Mouse (Mus musculus): ENCODE results near the gene Gm9887. TPM values are rescaled to one million over a fixed set of nuclear protein-coding genes. Genes with fewer than 3 reads are reported as not detected.

Gm9887 gene
- polyA plus RNA-seq, 1 experiment from 2014 or later = 0.80 TPM

GRCm38 (mm10) chr12:69413303-69413702, 41.0 kb upstream of the Gm9887 start:
- H3K27me3 ChIP-seq (ENCODE audit: control insufficient read depth, insufficient read depth, low read length) = no peaks in the 10 kb centered on the region
- H3K27ac ChIP-seq (ENCODE audit: low read depth, low read length) = no peak overlapping the region
- ATAC-seq (replicated peaks; ENCODE audit: low FRiP score) = no peak
- 84% methylated on average over 3 of the region's 3 CpGs for WGBS
- no peaks in the 10 kb centered on the region for H3K36me3 ChIP-seq (ENCODE audit: control insufficient read depth, insufficient read depth, low read length)
- H3K9ac ChIP-seq (ENCODE audit: low read length) = no peak overlapping the region
- H3K4me2 ChIP-seq (ENCODE audit: low read depth, low read length, severe bottlenecking) = no peak overlapping the region
- H3K4me1 ChIP-seq (replicated peaks; ENCODE audit: control insufficient read depth, insufficient read depth, low read length) = no peaks in the 10 kb centered on the region
- no peaks in the 10 kb centered on the region for H3K9me3 ChIP-seq (ENCODE audit: control insufficient read depth, low read length)
- no peak for DNase-seq (ENCODE audit: low spot score)
- no peak overlapping the region for H3K4me3 ChIP-seq (ENCODE audit: low read depth, low read length)

GRCm38 (mm10) chr12:69411936-69412335, 39.7 kb upstream of the Gm9887 start:
- Histone ChIP-seq H3K9me3 (ENCODE audit: control insufficient read depth, low read length) (no peaks in the 10 kb centered on the region), H3K9ac (ENCODE audit: low read length) (no peak overlapping the region), H3K27me3 (ENCODE audit: control insufficient read depth, insufficient read depth, low read length) (no peaks in the 10 kb centered on the region), H3K4me1 (replicated peaks; ENCODE audit: control insufficient read depth, insufficient read depth, low read length) (no peaks in the 10 kb centered on the region), H3K36me3 (ENCODE audit: control insufficient read depth, insufficient read depth, low read length) (no peaks in the 10 kb centered on the region), H3K27ac (ENCODE audit: low read depth, low read length) (no peak overlapping the region), H3K4me3 (ENCODE audit: low read depth, low read length) (no peak overlapping the region), H3K4me2 (ENCODE audit: low read depth, low read length, severe bottlenecking) (no peak overlapping the region)
- WGBS = 63% methylated on average over 4 of the region's 4 CpGs
- no peak for DNase-seq (ENCODE audit: low spot score)
- ATAC-seq (replicated peaks; ENCODE audit: low FRiP score) = no peak

GRCm38 (mm10) chr12:69410767-69411166, 38.5 kb upstream of the Gm9887 start:
- no peak for DNase-seq (ENCODE audit: low spot score)
- no peak overlapping the region for H3K4me3 ChIP-seq (ENCODE audit: low read depth, low read length)
- no peak overlapping the region for H3K4me2 ChIP-seq (ENCODE audit: low read depth, low read length, severe bottlenecking)
- H3K9ac ChIP-seq (ENCODE audit: low read length) = no peak overlapping the region
- H3K9me3 ChIP-seq (ENCODE audit: control insufficient read depth, low read length) = no peaks in the 10 kb centered on the region
- no peak for ATAC-seq (replicated peaks; ENCODE audit: low FRiP score)
- no peaks in the 10 kb centered on the region for H3K27me3 ChIP-seq (ENCODE audit: control insufficient read depth, insufficient read depth, low read length)
- H3K36me3 ChIP-seq (ENCODE audit: control insufficient read depth, insufficient read depth, low read length) = no peaks in the 10 kb centered on the region
- 80% methylated on average over 5 of the region's 5 CpGs for WGBS
- H3K27ac ChIP-seq (ENCODE audit: low read depth, low read length) = no peak overlapping the region
- no peaks in the 10 kb centered on the region for H3K4me1 ChIP-seq (replicated peaks; ENCODE audit: control insufficient read depth, insufficient read depth, low read length)

GRCm38 (mm10) chr12:69402594-69403167, 30.4 kb upstream of the Gm9887 start:
- H3K4me1 ChIP-seq (replicated peaks; ENCODE audit: control insufficient read depth, insufficient read depth, low read length) = no peaks in the 10 kb centered on the region
- no peak overlapping the region for H3K4me2 ChIP-seq (ENCODE audit: low read depth, low read length, severe bottlenecking)
- WGBS = 90% methylated on average over 13 of the region's 13 CpGs
- ATAC-seq (replicated peaks; ENCODE audit: low FRiP score) (no peak), DNase-seq (ENCODE audit: low spot score) (no peak)
- H3K27ac ChIP-seq (ENCODE audit: low read depth, low read length) = no peak overlapping the region
- H3K4me3 ChIP-seq (ENCODE audit: low read depth, low read length) = no peak overlapping the region
- no peaks in the 10 kb centered on the region for H3K27me3 ChIP-seq (ENCODE audit: control insufficient read depth, insufficient read depth, low read length)
- H3K9me3 ChIP-seq (ENCODE audit: control insufficient read depth, low read length) = no peaks in the 10 kb centered on the region
- no peaks in the 10 kb centered on the region for H3K36me3 ChIP-seq (ENCODE audit: control insufficient read depth, insufficient read depth, low read length)
- no peak overlapping the region for H3K9ac ChIP-seq (ENCODE audit: low read length)

GRCm38 (mm10) chr12:69402100-69402499, 29.8 kb upstream of the Gm9887 start:
- WGBS = 75% methylated on average over 9 of the region's 9 CpGs
- ATAC-seq (replicated peaks; ENCODE audit: low FRiP score) = no peak

GRCm38 (mm10) chr12:69400871-69401286, 28.6 kb upstream of the Gm9887 start:
- WGBS = 59% methylated on average over 2 of the region's 2 CpGs
- Histone ChIP-seq H3K4me1 (replicated peaks; ENCODE audit: control insufficient read depth, insufficient read depth, low read length) (no peaks in the 10 kb centered on the region), H3K27ac (ENCODE audit: low read depth, low read length) (no peak overlapping the region), H3K9ac (ENCODE audit: low read length) (no peak overlapping the region), H3K27me3 (ENCODE audit: control insufficient read depth, insufficient read depth, low read length) (no peaks in the 10 kb centered on the region), H3K9me3 (ENCODE audit: control insufficient read depth, low read length) (no peaks in the 10 kb centered on the region), H3K4me2 (ENCODE audit: low read depth, low read length, severe bottlenecking) (no peak overlapping the region), H3K36me3 (ENCODE audit: control insufficient read depth, insufficient read depth, low read length) (no peaks in the 10 kb centered on the region), H3K4me3 (ENCODE audit: low read depth, low read length) (no peak overlapping the region)
- DNase-seq (ENCODE audit: low spot score) (no peak), ATAC-seq (replicated peaks; ENCODE audit: low FRiP score) (no peak)

More at GRCm38 (mm10) chr12:69402100-69402499, 29.8 kb upstream of the Gm9887 start:
- no peak for DNase-seq (ENCODE audit: low spot score)
- H3K36me3 ChIP-seq (ENCODE audit: control insufficient read depth, insufficient read depth, low read length) = no peaks in the 10 kb centered on the region
- no peaks in the 10 kb centered on the region for H3K4me1 ChIP-seq (replicated peaks; ENCODE audit: control insufficient read depth, insufficient read depth, low read length)
- no peak overlapping the region for H3K27ac ChIP-seq (ENCODE audit: low read depth, low read length)
- no peak overlapping the region for H3K4me2 ChIP-seq (ENCODE audit: low read depth, low read length, severe bottlenecking)
- H3K27me3 ChIP-seq (ENCODE audit: control insufficient read depth, insufficient read depth, low read length) = no peaks in the 10 kb centered on the region
- no peak overlapping the region for H3K9ac ChIP-seq (ENCODE audit: low read length)
- H3K9me3 ChIP-seq (ENCODE audit: control insufficient read depth, low read length) = no peaks in the 10 kb centered on the region
- no peak overlapping the region for H3K4me3 ChIP-seq (ENCODE audit: low read depth, low read length)

- no peaks in the 10 kb centered on the region for H3K27me3 ChIP-seq (ENCODE audit: control insufficient read depth, insufficient read depth, low read length)
- 85% methylated on average over 4 of the region's 4 CpGs for WGBS
Measured at GRCm38 (mm10) chr12:69400367-69400766, 28.1 kb upstream of the Gm9887 start.

GRCm38 (mm10) chr12:69394456-69394855, 22.2 kb upstream of the Gm9887 start:
- DNase-seq (ENCODE audit: low spot score) = no peak
- no peaks in the 10 kb centered on the region for H3K27me3 ChIP-seq (ENCODE audit: control insufficient read depth, insufficient read depth, low read length)
- 84% methylated on average over 6 of the region's 6 CpGs for WGBS
- H3K4me1 ChIP-seq (replicated peaks; ENCODE audit: control insufficient read depth, insufficient read depth, low read length) = no peaks in the 10 kb centered on the region
- H3K4me2 ChIP-seq (ENCODE audit: low read depth, low read length, severe bottlenecking) = no peak overlapping the region
- no peaks in the 10 kb centered on the region for H3K9me3 ChIP-seq (ENCODE audit: control insufficient read depth, low read length)
- no peak for ATAC-seq (replicated peaks; ENCODE audit: low FRiP score)
- no peak overlapping the region for H3K9ac ChIP-seq (ENCODE audit: low read length)
- H3K36me3 ChIP-seq (ENCODE audit: control insufficient read depth, insufficient read depth, low read length) = no peaks in the 10 kb centered on the region
- no peak overlapping the region for H3K27ac ChIP-seq (ENCODE audit: low read depth, low read length)
- no peak overlapping the region for H3K4me3 ChIP-seq (ENCODE audit: low read depth, low read length)

More at GRCm38 (mm10) chr12:69400367-69400766, 28.1 kb upstream of the Gm9887 start:
- DNase-seq (ENCODE audit: low spot score) = no peak
- Histone ChIP-seq H3K9me3 (ENCODE audit: control insufficient read depth, low read length) (no peaks in the 10 kb centered on the region), H3K4me2 (ENCODE audit: low read depth, low read length, severe bottlenecking) (no peak overlapping the region), H3K36me3 (ENCODE audit: control insufficient read depth, insufficient read depth, low read length) (no peaks in the 10 kb centered on the region), H3K9ac (ENCODE audit: low read length) (no peak overlapping the region), H3K27ac (ENCODE audit: low read depth, low read length) (no peak overlapping the region), H3K4me1 (replicated peaks; ENCODE audit: control insufficient read depth, insufficient read depth, low read length) (no peaks in the 10 kb centered on the region), H3K4me3 (ENCODE audit: low read depth, low read length) (no peak overlapping the region)
- ATAC-seq (replicated peaks; ENCODE audit: low FRiP score) = no peak

GRCm38 (mm10) chr12:69393076-69393475, 20.8 kb upstream of the Gm9887 start:
- H3K4me1 ChIP-seq (replicated peaks; ENCODE audit: control insufficient read depth, insufficient read depth, low read length) = no peaks in the 10 kb centered on the region
- no peak overlapping the region for H3K27ac ChIP-seq (ENCODE audit: low read depth, low read length)
- H3K36me3 ChIP-seq (ENCODE audit: control insufficient read depth, insufficient read depth, low read length) = no peaks in the 10 kb centered on the region
- no peaks in the 10 kb centered on the region for H3K27me3 ChIP-seq (ENCODE audit: control insufficient read depth, insufficient read depth, low read length)
- ATAC-seq (replicated peaks; ENCODE audit: low FRiP score) = no peak
- WGBS = 86% methylated on average over 10 of the region's 10 CpGs
- no peak overlapping the region for H3K4me3 ChIP-seq (ENCODE audit: low read depth, low read length)
- no peaks in the 10 kb centered on the region for H3K9me3 ChIP-seq (ENCODE audit: control insufficient read depth, low read length)
- no peak overlapping the region for H3K4me2 ChIP-seq (ENCODE audit: low read depth, low read length, severe bottlenecking)
- H3K9ac ChIP-seq (ENCODE audit: low read length) = no peak overlapping the region
- DNase-seq (ENCODE audit: low spot score) = no peak
